Mouse (Mus musculus) thymus, adult 2 months (tissue): ENCODE results near the gene 1190005I06Rik. TPM values are rescaled to one million over a fixed set of nuclear protein-coding genes. Genes with fewer than 3 reads are reported as not detected.
"Not testable (repeated sequence)": the region's sequence is repeated elsewhere in the genome, so short reads cannot be mapped to it uniquely, and the experiment has no call there.

ENCODE experiments used
- DNase-seq: peaks from one replicate; pipeline ENCODE4 v3.0.0; 2021
- H3K27ac ChIP-seq: fragments of 200-500 bp; 2 replicates; pipeline ENCODE4 v1.5.1; 2012; ENCODE audit warnings: low read length, control low read depth; ENCODE audit not compliant: control insufficient read depth, insufficient read depth
- H3K27me3 ChIP-seq: fragments of 200-500 bp; 2 replicates; pipeline ENCODE4 v1.6.1; 2012; ENCODE audit warnings: mild to moderate bottlenecking, low read length, moderate library complexity, mixed read lengths; ENCODE audit not compliant: control insufficient read depth, insufficient read depth
- H3K36me3 ChIP-seq: fragments of 200-500 bp; 2 replicates; pipeline ENCODE4 v1.6.1; 2012; ENCODE audit warnings: mild to moderate bottlenecking, low read length, moderate library complexity; ENCODE audit not compliant: control insufficient read depth, insufficient read depth
- H3K4me1 ChIP-seq: fragments of 200-500 bp; replicated peaks from 2 replicates; pipeline ENCODE4 v1.6.1; 2012; ENCODE audit warnings: low read length; ENCODE audit not compliant: control insufficient read depth, insufficient read depth
- H3K4me3 ChIP-seq: fragments of 200-500 bp; 2 replicates; pipeline ENCODE4 v1.5.1; 2012; ENCODE audit warnings: mild to moderate bottlenecking, low read length, control low read depth, moderate library complexity; ENCODE audit not compliant: control insufficient read depth, insufficient read depth
- CTCF ChIP-seq: fragments of 200-500 bp; IDR thresholded peaks from 2 replicates; pipeline ENCODE4 v1.5.1; 2012; ENCODE audit warnings: mild to moderate bottlenecking, control low read depth, low read length, moderate library complexity, borderline replicate concordance; ENCODE audit not compliant: control insufficient read depth, poor library complexity, insufficient read depth; ENCODE audit errors: extremely low read depth
- POLR2A ChIP-seq: fragments of 200-500 bp; IDR thresholded peaks from 2 replicates; pipeline ENCODE4 v1.6.1; 2012; ENCODE audit warnings: mild to moderate bottlenecking, low read length, control low read depth, moderate library complexity; ENCODE audit not compliant: control insufficient read depth, poor library complexity, insufficient read depth; ENCODE audit errors: extremely low read depth
- WGBS: fragments of 180-500 bp; shearing (Covaris S2); methylation state at CpG from one replicate; pipeline ENCODE4 v1.1.7; 2018; 5-methylcytosine and 5-hydroxymethylcytosine counted together
- polyA plus RNA-seq: library from polyadenylated mRNA; depleted of rRNA; stranded (reverse); fragments of >200 nt; gene quantifications from 2 replicates; pipeline ENCODE4 v1.2.3, GENCODE M21; 2012

The 1190005I06Rik gene
- polyA plus RNA-seq, 1 experiment = 5.6 TPM

DNA sequence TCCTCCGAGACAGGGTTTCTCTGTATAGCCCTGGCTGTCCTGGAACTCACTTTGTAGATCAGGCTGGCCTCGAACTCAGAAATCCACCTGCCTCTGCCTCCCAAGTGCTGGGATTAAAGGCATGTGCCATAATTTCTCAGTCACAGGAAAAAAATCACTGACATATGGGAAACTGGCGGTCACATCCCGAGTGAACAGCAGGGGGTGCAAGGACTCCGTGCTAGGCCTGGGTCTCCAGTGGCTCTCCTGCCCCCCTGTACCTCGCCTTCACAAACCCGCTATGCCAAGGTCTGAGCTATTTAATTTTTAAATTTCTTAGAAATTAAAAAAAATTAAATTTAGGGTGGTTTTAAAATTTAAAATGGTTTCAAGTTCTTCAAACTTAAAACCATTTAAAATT, 33.0 kb upstream of the 1190005I06Rik start:
- WGBS = 41% methylated on average over 7 of the region's 7 CpGs
- H3K27ac ChIP-seq, H3K27me3 ChIP-seq, H3K4me3 ChIP-seq, H3K36me3 ChIP-seq, H3K4me1 ChIP-seq: not testable (repeated sequence)
- TF ChIP-seq CTCF = peak; percentile 72
- DNase-seq = peak; percentile 68

DNA sequence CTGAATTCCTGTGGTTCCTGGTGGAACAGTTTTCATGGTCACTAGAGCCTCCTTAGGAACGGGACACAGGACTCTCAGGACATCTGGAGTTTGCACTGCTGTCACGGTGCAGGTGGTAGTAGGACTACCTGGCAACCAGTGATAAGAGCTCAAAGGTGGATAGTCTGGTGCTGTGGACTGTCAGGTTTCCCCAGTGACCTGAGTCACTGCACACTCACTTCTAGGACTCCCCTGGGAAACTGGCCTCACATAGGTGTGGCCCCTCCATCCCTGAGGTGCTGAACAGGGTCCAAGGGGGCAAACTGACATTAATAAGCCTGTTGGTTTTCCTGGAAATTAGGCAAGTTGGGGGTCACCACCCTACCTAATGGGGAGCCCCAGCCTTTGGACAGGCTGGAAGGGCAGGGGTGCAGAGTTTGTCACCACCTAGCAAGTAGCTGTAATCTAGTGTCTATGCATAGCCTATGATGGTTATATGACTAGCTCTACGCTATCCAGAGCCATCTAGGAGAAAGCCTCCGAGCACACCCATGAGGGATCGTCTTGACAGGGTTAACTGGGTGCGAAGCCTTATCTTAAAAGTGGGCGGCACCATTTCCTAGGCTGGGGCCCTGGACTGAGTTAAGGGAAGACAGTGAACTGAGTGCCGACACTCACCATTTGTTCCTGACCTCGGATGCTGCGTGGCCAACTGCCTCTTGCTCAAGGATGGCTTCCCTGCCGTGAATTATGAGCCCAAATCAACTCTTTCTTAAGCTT, 32.4 kb upstream of the 1190005I06Rik start:
- H3K27me3 ChIP-seq = no peaks in the 10 kb centered on the region
- DNase-seq = no peak
- no peak for TF ChIP-seq CTCF
- no peak for TF ChIP-seq POLR2A
- 67% methylated on average over 11 of the region's 11 CpGs for WGBS
- H3K4me3 ChIP-seq = no peak overlapping the region
- no peak overlapping the region for H3K27ac ChIP-seq
- 0 out of 2 replicates have a peak, but pooled peaks cover 3% of the 10 kb centered on the region for H3K36me3 ChIP-seq
- H3K4me1 ChIP-seq = no peaks in the 10 kb centered on the region

DNA sequence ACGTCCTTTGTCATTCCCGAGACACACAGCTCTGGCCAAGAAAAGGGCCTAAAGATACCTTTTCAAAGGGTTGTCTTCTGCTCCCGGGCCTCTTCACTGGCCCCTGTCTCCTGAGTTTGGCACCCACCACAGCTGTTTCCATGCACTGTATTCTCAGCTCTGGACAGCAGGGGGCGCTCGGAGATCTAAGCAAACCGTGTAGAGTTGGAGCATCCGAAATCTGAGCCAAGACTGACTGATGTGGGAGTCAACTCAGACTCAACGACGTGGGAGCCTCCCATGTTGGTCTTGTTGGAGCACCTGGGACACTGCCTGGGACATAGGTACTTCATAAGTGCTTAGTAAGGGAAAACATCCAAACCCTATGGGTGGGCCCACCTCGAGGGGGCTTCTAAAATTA, 31.0 kb upstream of the 1190005I06Rik start:
- no peaks in the 10 kb centered on the region for H3K27me3 ChIP-seq
- peak; percentile 86 for DNase-seq
- H3K4me3 ChIP-seq = no peak overlapping the region
- peaks cover 9% of the 10 kb centered on the region for H3K36me3 ChIP-seq
- TF ChIP-seq POLR2A = no peak
- TF ChIP-seq CTCF = peak; percentile 89
- WGBS = 15% methylated on average over 10 of the region's 10 CpGs
- no peak overlapping the region for H3K27ac ChIP-seq
- no peaks in the 10 kb centered on the region for H3K4me1 ChIP-seq

DNA sequence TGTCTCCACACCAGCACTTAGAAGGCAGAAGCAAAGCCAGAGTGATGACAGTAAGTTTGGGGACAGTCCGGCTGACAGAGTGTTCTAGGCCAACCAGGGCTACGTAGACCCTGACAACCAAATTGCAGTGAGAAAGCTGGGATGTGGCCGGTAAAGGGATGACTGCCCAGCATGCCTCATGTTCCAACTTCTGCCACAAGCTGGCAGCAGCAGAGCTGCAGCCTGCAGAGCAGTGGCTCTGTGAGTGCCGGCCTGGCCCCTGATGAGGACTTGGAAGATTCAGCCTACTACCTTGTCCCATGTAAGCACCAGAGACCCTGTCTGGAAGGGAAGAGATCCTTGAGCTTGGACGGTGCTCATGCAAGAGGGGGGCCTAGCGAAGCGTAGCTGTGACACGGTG, 28.3 kb upstream of the 1190005I06Rik start:
- peaks cover 26% of the 10 kb centered on the region for H3K36me3 ChIP-seq
- WGBS = 95% methylated on average over 8 of the region's 8 CpGs

DNA sequence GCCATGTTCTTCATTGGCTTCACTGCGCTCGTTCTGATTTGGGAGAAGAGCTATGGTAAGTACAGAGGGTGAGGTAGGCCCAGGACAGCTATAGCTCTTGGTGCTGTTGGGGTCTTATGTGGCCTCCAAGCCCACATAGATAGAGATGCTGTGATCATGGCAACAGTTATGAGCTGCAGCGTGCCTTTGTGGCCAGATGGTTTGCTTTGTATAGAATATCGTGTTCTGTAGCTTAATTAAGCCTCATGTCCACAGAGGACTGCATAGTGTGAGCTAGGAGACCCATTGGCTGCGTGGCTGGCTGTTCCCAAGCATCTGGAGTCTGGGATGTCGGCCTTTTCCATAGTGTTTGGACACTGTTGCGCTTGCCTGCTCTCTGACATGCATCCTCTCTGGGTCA, 25.9 kb upstream of the 1190005I06Rik start:
- H3K36me3 ChIP-seq = peaks cover 26% of the 10 kb centered on the region
- H3K4me3 ChIP-seq = no peak overlapping the region
- 98% methylated on average over 7 of the region's 7 CpGs for WGBS
- H3K27me3 ChIP-seq = no peaks in the 10 kb centered on the region
- no peak overlapping the region for H3K27ac ChIP-seq
- TF ChIP-seq CTCF = no peak
- no peak for TF ChIP-seq POLR2A
- H3K4me1 ChIP-seq = peaks cover 3% of the 10 kb centered on the region
- DNase-seq = no peak

More for the DNA sequence above, 28.3 kb upstream of the 1190005I06Rik start:
- Histone ChIP-seq H3K4me1 (no peaks in the 10 kb centered on the region), H3K27me3 (no peaks in the 10 kb centered on the region), H3K27ac (no peak overlapping the region), H3K4me3 (no peak overlapping the region)
- no peak for DNase-seq
- TF ChIP-seq CTCF = no peak
- no peak for TF ChIP-seq POLR2A

DNA sequence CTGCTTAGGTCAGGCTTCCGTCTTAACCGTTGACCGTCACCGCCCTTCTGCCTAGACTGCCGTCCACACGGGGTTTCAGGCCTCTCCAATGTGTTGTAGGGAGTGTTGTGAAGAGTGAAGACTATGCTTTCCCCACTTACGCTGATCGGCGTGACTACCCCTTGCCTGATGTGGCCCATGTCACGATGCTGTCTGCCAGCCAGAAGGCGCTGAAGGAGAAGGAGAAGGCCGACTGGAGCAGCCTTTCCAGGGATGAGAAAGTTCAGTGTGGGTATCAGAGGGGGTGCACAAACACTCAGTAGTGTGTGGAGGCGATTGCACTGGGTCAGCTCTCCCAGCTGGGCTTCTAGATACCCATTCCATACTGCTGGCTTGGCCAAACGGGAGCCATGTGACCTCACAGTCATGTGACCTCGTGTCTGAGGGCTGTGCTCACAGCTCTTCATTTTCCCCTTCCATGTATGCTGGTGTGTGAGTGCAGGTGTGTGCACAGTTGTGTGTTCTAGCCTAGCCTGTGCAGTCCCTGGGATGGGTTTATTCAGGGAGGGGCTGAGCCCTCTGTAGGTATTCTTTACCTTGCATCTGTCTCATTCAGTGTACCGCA, 25.3 kb upstream of the 1190005I06Rik start:
- 93% methylated on average over 16 of the region's 16 CpGs for WGBS
- no peak for TF ChIP-seq CTCF
- TF ChIP-seq POLR2A = no peak
- no peak overlapping the region for H3K27ac ChIP-seq
- H3K4me3 ChIP-seq = no peak overlapping the region
- DNase-seq = no peak
- peaks cover 3% of the 10 kb centered on the region for H3K4me1 ChIP-seq
- H3K36me3 ChIP-seq = peaks cover 26% of the 10 kb centered on the region
- no peaks in the 10 kb centered on the region for H3K27me3 ChIP-seq

DNA sequence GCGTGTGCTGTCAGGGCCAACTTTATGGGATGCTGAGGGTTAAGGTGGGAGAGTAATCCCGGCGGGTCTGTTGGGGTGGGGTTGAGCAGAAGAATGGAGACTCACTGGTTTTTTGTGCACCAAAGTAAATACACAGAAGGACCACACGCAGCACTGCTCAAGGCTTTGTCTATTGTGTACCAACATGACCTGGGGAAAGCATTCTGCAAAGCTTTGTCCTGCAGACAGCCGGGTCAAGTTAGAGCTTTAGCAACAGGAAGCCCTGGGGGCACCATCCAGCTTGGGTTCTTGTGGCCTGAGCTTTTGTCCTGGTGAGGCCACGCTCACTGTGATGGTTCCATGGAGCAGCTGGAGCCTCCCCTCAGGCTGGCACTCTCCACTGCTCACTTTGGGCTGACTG, 24.3 kb upstream of the 1190005I06Rik start:
- Histone ChIP-seq H3K4me3 (no peak overlapping the region), H3K27ac (no peak overlapping the region), H3K4me1 (peaks cover 7% of the 10 kb centered on the region), H3K27me3 (no peaks in the 10 kb centered on the region), H3K36me3 (peaks cover 26% of the 10 kb centered on the region)
- 94% methylated on average over 6 of the region's 6 CpGs for WGBS
- TF ChIP-seq POLR2A (no peak), CTCF (no peak)
- no peak for DNase-seq
